Mouse (Mus musculus): ENCODE measurements around the gene Snapc3. TPM values are rescaled to one million over a fixed set of nuclear protein-coding genes. Genes with fewer than 3 reads are reported as not detected.
"Not testable (repeated sequence)": the region's sequence is repeated elsewhere in the genome, so short reads cannot be mapped to it uniquely, and the experiment has no call there.

Gene Snapc3
- total RNA-seq, 2 experiments from 2014 or later = 33.4 to 39.2 TPM

- no peak for DNase-seq (ENCODE audit: low spot score in 2 of 2)
Measured at GRCm38 (mm10) chr4:83493112-83493511, 75.6 kb downstream of the Snapc3 start.

- DNase-seq (ENCODE audit: low spot score in 2 of 2) = not testable (repeated sequence)
Measured at GRCm38 (mm10) chr4:83497013-83497412, 79.5 kb downstream of the Snapc3 start.

- no peak for DNase-seq (ENCODE audit: low spot score in 2 of 2)
Measured at GRCm38 (mm10) chr4:83500154-83501036, 82.9 kb downstream of the Snapc3 start.

- no peak for DNase-seq (ENCODE audit: low spot score in 2 of 2)
Measured at GRCm38 (mm10) chr4:83501037-83501430, 83.5 kb downstream of the Snapc3 start.

GRCm38 (mm10) chr4:83509600-83509999 lies 92.1 kb downstream of the Snapc3 start:
- DNase-seq (ENCODE audit: low spot score in 2 of 2) = no peak

- no peak for DNase-seq (ENCODE audit: low spot score in 2 of 2)
Measured at GRCm38 (mm10) chr4:83511083-83511482, 93.6 kb downstream of the Snapc3 start.

- DNase-seq (ENCODE audit: low spot score in 2 of 2) = no peak
Measured at GRCm38 (mm10) chr4:83512217-83512616, 94.7 kb downstream of the Snapc3 start.

GRCm38 (mm10) chr4:83512644-83513043 lies 95.1 kb downstream of the Snapc3 start:
- DNase-seq (ENCODE audit: low spot score in 2 of 2) = no peak

DNA sequence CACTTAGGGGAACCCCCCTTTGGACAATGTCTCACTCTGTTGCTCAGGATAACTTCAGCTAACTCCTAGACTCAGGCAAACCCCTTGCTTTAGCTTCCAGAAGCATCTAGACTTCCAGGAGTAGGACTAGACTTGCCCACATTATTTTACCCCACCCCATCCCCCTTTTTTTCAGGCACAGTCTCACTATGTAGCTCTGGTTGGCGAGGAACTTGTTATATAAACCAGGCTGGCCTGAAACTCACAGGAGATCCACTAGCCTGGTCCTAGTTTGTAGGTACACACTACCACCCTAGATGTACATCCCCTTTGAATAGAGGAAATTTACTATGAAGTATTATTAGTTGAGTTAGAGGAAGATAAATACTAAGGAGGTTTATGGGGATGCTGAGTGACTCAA lies 96.7 kb downstream of the Snapc3 start:
- no peak for DNase-seq (ENCODE audit: low spot score in 2 of 2)

- DNase-seq (ENCODE audit: low spot score in 2 of 2) = no peak
Measured at GRCm38 (mm10) chr4:83514976-83515669, 97.6 kb downstream of the Snapc3 start.

GRCm38 (mm10) chr4:83516144-83516543 lies 98.6 kb downstream of the Snapc3 start:
- DNase-seq (ENCODE audit: low spot score in 2 of 2) = not testable (repeated sequence)

Other genes starting within 250 kb of the Snapc3 start
- 10 to 100 TPM; 16.7 to 22.3 TPM for gene Ttc39b, start 93.5 kb upstream of the Snapc3 start, total RNA-seq (2021)
- gene Psip1, start 68.7 kb downstream of the Snapc3 start, total RNA-seq (2021) = 10 to 100 TPM; 79.9 to 95.3 TPM
- gene Ccdc171, start 107.8 kb downstream of the Snapc3 start, total RNA-seq (2021) = 1 to 10 TPM; 3.3 to 3.5 TPM